Mouse (Mus musculus) liver, embryonic 15.5 days (tissue): ENCODE measurements around the gene Gpc4. TPM values are rescaled to one million over a fixed set of nuclear protein-coding genes. Genes with fewer than 3 reads are reported as not detected.

ENCODE experiments used
- polyA plus RNA-seq: library from polyadenylated mRNA; unstranded; fragments of >200 nt; fragmentation: Nextera tagmentation; extraction: Ambion mirVana; gene quantifications from 2 replicates; pipeline ENCODE4 v1.2.1, GENCODE M21; 2015

Gene Gpc4
- polyA plus RNA-seq, 1 experiment from 2014 or later: 4.9 TPM

Other genes with a start within 250 kb of the Gpc4 start
- not detected in 2 replicates for gene 1700080O16Rik, start 192.5 kb downstream of the Gpc4 start, polyA plus RNA-seq